Mouse (Mus musculus) liver, embryonic 15.5 days (tissue): Measurements from ENCODE around the gene Krit1. TPM values are rescaled to one million over a fixed set of nuclear protein-coding genes. Genes with fewer than 3 reads are reported as not detected.
"Not testable (repeated sequence)": the region's sequence is repeated elsewhere in the genome, so short reads cannot be mapped to it uniquely, and the experiment has no call there.

ENCODE experiments used
- ATAC-seq: fragments of 200-750 bp; cut with Nextera tagmentation; 2 replicates; pipeline ENCODE4 v1.8.0; 2017; ENCODE audit warnings: moderate number of reproducible peaks, mild to moderate bottlenecking, moderate library complexity; ENCODE audit not compliant: insufficient read depth
- H3K27ac ChIP-seq: fragments of 300-500 bp; sonication (generic); replicated peaks from 2 replicates; pipeline ENCODE4 v1.5.1; 2015; ENCODE audit warnings: mild to moderate bottlenecking, inconsistent platforms
- H3K27me3 ChIP-seq: fragments of 300-500 bp; sonication (generic); 2 replicates; pipeline ENCODE4 v1.6.1; 2015; ENCODE audit warnings: mild to moderate bottlenecking, inconsistent platforms
- H3K36me3 ChIP-seq: fragments of 300-500 bp; sonication (generic); replicated peaks from 2 replicates; pipeline ENCODE4 v1.6.1; 2015; ENCODE audit warnings: moderate library complexity, mild to moderate bottlenecking, inconsistent platforms
- H3K4me1 ChIP-seq: fragments of 300-500 bp; sonication (generic); replicated peaks from 2 replicates; pipeline ENCODE4 v1.6.1; 2015; ENCODE audit warnings: inconsistent platforms
- H3K4me2 ChIP-seq: fragments of 300-500 bp; sonication (generic); 2 replicates; pipeline ENCODE4 v1.6.1; 2015; ENCODE audit warnings: moderate library complexity, mild to moderate bottlenecking, inconsistent platforms
- H3K4me3 ChIP-seq: fragments of 300-500 bp; sonication (generic); replicated peaks from 2 replicates; pipeline ENCODE4 v1.5.1; 2015; ENCODE audit warnings: mild to moderate bottlenecking, inconsistent platforms
- H3K9ac ChIP-seq: fragments of 300-500 bp; sonication (generic); 2 replicates; pipeline ENCODE4 v1.6.1; 2015; ENCODE audit warnings: moderate library complexity, mild to moderate bottlenecking, inconsistent platforms
- H3K9me3 ChIP-seq: fragments of 300-500 bp; sonication (generic); replicated peaks from 2 replicates; pipeline ENCODE4 v1.6.1; 2016; ENCODE audit warnings: inconsistent platforms
- WGBS: fragments of 180-500 bp; shearing (Covaris S2); methylation state at CpG from one replicate; pipeline ENCODE4 v1.1.7; 2015; ENCODE audit warnings: mixed read lengths; ENCODE audit not compliant: insufficient replicate concordance; 5-methylcytosine and 5-hydroxymethylcytosine counted together
- polyA plus RNA-seq: library from polyadenylated mRNA; unstranded; fragments of >200 nt; fragmentation: Nextera tagmentation; extraction: Ambion mirVana; gene quantifications from 2 replicates; pipeline ENCODE4 v1.2.1, GENCODE M21; 2015

Gene Krit1
- 17.8 and 18.1 TPM in 2 replicates for polyA plus RNA-seq

- Histone ChIP-seq H3K4me3 (peak within 1 kb of the TSS; percentile 98), H3K36me3 (no peaks in the 10 kb centered on the region), H3K4me1 (peaks cover 38% of the 10 kb centered on the region), H3K27me3 (no peaks in the 10 kb centered on the region), H3K27ac (peak within 1 kb of the TSS; percentile 94), H3K9me3 (no peaks in the 10 kb centered on the region), H3K9ac (peak within 1 kb of the TSS; percentile 81), H3K4me2 (peak within 1 kb of the TSS; percentile 84)
- peak; percentile 88 for ATAC-seq
- WGBS = under 1% methylated on average over 104 of the region's 109 CpGs
Measured at GRCm38 (mm10) chr5:3802433-3803291, at the start of gene Krit1, which contains the start of gene Ankib1. TSS of gene Krit1 (plus strand) at chr5:3803184. TSS of gene Ankib1 (minus strand) at chr5:3802925.

DNA sequence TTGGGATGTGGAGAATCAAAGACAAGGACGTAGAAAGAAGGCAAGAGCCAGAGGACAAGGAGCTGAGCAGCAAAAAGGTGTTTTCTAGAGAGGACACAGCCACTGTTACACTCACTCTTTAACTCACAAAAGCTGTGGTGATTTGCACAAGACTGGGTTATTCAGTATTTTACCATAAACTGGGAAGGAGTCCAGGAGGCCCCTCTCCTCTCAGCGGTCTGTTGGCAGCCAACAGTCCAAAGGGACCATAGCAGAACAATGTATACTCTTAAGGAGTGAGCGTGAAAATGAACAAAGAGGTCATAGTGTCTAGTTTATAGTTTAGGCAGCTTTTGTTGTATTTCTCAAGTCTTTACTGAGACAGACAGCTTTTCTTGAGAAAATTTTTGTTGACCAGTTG lies 31.5 kb upstream of the Krit1 start:
- Histone ChIP-seq H3K9ac (no peak overlapping the region), H3K9me3 (no peaks in the 10 kb centered on the region), H3K27ac (no peak overlapping the region), H3K27me3 (no peaks in the 10 kb centered on the region), H3K36me3 (0 out of 2 replicates have a peak, but pooled peaks cover 9% of the 10 kb centered on the region), H3K4me3 (no peak overlapping the region), H3K4me2 (no peak overlapping the region), H3K4me1 (no peaks in the 10 kb centered on the region)
- WGBS = 85% methylated on average over 3 of the region's 3 CpGs
- ATAC-seq = no peak

- Histone ChIP-seq H3K36me3 (0 out of 2 replicates have a peak, but pooled peaks cover 5% of the 10 kb centered on the region), H3K9me3 (no peaks in the 10 kb centered on the region), H3K27ac (no peak overlapping the region), H3K27me3 (no peaks in the 10 kb centered on the region), H3K4me2 (no peak overlapping the region), H3K9ac (no peak overlapping the region), H3K4me1 (no peaks in the 10 kb centered on the region), H3K4me3 (no peak overlapping the region)
- WGBS = 54% methylated on average over 3 of the region's 3 CpGs
- no peak for ATAC-seq
Measured at GRCm38 (mm10) chr5:3772017-3772416, 31.0 kb upstream of the Krit1 start.

GRCm38 (mm10) chr5:3782670-3783069 lies 20.3 kb upstream of the Krit1 start:
- Histone ChIP-seq H3K27me3 (no peaks in the 10 kb centered on the region), H3K4me3 (no peak overlapping the region), H3K27ac (no peak overlapping the region), H3K4me1 (peaks cover 3% of the 10 kb centered on the region), H3K36me3 (no peaks in the 10 kb centered on the region), H3K4me2 (no peak overlapping the region), H3K9ac (no peak overlapping the region), H3K9me3 (no peaks in the 10 kb centered on the region)
- ATAC-seq = no peak

DNA sequence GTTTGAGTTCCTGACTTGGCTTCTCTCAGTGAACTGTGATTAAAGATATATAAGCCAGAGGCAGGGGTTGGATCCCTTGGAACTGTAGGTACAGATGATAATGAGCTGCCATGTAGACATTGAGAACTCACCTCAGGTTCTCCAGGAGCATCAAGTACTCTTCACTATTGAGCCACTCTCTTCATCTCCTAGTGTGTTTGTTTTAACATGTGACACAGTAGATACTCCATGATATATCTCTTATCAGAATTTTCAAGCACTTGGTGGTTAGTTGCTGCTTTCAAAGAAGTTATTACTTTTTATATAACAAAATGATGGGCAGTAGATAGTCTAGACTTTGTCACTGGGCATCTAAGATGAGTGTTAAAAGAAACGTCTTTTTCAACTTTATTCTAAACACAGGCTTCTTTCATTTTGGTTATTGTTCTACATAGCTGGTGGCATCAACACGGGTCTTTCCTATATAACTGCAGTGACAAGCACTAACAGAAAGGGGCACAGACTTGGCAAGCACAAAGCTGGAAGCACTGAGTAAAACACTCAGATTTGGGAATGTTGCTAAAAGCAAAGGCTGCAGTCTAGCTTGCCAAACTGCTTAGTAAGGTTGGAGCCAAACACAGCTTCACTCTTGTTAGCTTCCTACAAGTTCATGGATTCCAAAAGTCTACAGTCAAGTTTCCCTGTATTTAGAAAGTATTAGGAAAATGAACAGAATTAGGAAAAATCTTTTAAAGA lies 18.9 kb upstream of the Krit1 start:
- Histone ChIP-seq H3K4me1 (peaks cover 3% of the 10 kb centered on the region), H3K36me3 (no peaks in the 10 kb centered on the region), H3K4me3 (no peak overlapping the region), H3K4me2 (no peak overlapping the region), H3K9ac (no peak overlapping the region), H3K9me3 (no peaks in the 10 kb centered on the region), H3K27ac (no peak overlapping the region), H3K27me3 (no peaks in the 10 kb centered on the region)
- 60% methylated on average over 2 of the region's 2 CpGs for WGBS
- ATAC-seq = no peak

DNA sequence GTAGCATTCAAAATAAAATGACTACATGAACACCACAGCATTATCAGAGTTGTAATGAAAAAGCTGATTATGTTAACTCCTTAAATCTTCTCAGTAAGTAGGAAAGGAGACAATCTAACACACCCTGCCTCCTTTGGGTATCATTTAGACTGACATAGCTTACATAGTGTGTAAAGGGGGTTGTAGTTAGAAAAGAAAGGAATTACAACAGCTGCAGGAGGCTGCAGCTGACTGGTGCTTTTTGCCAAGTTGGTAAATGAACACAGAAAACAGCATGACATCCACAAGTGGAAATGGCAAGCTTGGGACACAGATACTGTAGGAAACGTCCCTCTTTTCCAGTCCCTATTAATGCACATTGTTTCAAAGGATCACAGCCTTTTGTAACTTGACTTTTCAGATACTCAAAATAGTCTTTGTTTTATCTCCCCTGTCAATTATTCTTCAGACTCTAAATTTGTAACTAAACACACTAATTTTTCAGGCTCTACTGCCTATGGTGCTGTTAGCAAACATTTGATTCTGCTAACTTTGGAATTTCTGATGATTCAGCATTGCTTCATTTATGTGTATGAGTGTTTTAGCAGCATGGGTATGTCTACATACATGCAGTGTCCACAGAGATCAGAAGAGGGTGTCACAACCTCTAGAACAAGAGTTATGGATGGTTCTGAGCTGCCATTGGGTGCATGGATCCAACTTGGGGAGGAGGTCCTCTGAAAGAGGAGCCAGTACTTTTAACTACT lies 18.1 kb upstream of the Krit1 start:
- WGBS = 72% methylated on average over 1 of the region's 1 CpGs
- ATAC-seq = no peak
- Histone ChIP-seq H3K9ac (no peak overlapping the region), H3K9me3 (no peaks in the 10 kb centered on the region), H3K36me3 (no peaks in the 10 kb centered on the region), H3K4me2 (no peak overlapping the region), H3K27me3 (no peaks in the 10 kb centered on the region), H3K4me1 (peaks cover 3% of the 10 kb centered on the region), H3K4me3 (no peak overlapping the region), H3K27ac (no peak overlapping the region)

GRCm38 (mm10) chr5:3787548-3787947 lies 15.4 kb upstream of the Krit1 start:
- Histone ChIP-seq H3K4me1 (peaks cover 3% of the 10 kb centered on the region), H3K9ac (no peak overlapping the region), H3K36me3 (no peaks in the 10 kb centered on the region), H3K27me3 (no peaks in the 10 kb centered on the region), H3K4me2 (no peak overlapping the region), H3K27ac (no peak overlapping the region), H3K4me3 (no peak overlapping the region), H3K9me3 (no peaks in the 10 kb centered on the region)
- WGBS = 82% methylated on average over 4 of the region's 4 CpGs
- no peak for ATAC-seq

- Histone ChIP-seq H3K27ac (no peak overlapping the region), H3K36me3 (no peaks in the 10 kb centered on the region), H3K4me2 (no peak overlapping the region), H3K4me3 (no peak overlapping the region), H3K27me3 (no peaks in the 10 kb centered on the region), H3K9me3 (no peaks in the 10 kb centered on the region), H3K9ac (no peak overlapping the region), H3K4me1 (no peaks in the 10 kb centered on the region)
- ATAC-seq = no peak
Measured at GRCm38 (mm10) chr5:3791048-3791447, 11.9 kb upstream of the Krit1 start.

- H3K9ac ChIP-seq, H3K4me2 ChIP-seq, ATAC-seq, H3K27me3 ChIP-seq, H3K27ac ChIP-seq, H3K36me3 ChIP-seq, H3K9me3 ChIP-seq, H3K4me3 ChIP-seq: not testable (repeated sequence)
- H3K4me1 ChIP-seq = peaks cover 29% of the 10 kb centered on the region
- 94% methylated on average over 2 of the region's 2 CpGs for WGBS
Measured at GRCm38 (mm10) chr5:3797101-3797500, 5.9 kb upstream of the Krit1 start.

DNA sequence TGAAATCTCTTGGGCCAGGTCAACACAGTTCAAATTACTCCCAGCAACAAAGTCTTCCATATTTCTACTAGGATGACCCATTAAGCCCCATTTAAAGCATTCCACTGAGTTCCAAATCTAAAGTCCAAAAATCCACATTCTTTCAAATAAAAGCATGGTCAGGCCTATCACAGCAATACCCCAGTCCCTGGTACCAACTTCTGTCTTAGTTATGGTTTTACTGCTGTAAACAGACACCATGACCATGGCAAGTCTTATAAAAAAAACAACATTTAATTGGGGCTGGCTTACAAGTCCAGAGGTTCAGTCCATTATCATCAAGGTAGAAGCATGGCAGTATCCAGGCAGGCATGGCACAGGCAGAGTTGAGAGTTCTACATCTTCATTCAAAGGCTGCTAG lies 4.3 kb upstream of the Krit1 start:
- not testable (repeated sequence) for ATAC-seq, H3K9me3 ChIP-seq, H3K27me3 ChIP-seq, H3K27ac ChIP-seq, H3K36me3 ChIP-seq, H3K4me2 ChIP-seq, H3K9ac ChIP-seq, H3K4me3 ChIP-seq
- peaks cover 31% of the 10 kb centered on the region for H3K4me1 ChIP-seq

- H3K9me3 ChIP-seq = no peaks in the 10 kb centered on the region
- H3K4me2 ChIP-seq = no peak overlapping the region
- peaks cover 38% of the 10 kb centered on the region for H3K4me1 ChIP-seq
- no peak for ATAC-seq
- WGBS = 67% methylated on average over 1 of the region's 1 CpGs
- no peak overlapping the region for H3K27ac ChIP-seq
- no peaks in the 10 kb centered on the region for H3K27me3 ChIP-seq
- H3K4me3 ChIP-seq = no peak overlapping the region
- H3K36me3 ChIP-seq = no peaks in the 10 kb centered on the region
- no peak overlapping the region for H3K9ac ChIP-seq
Measured at GRCm38 (mm10) chr5:3800041-3800440, 2.9 kb upstream of the Krit1 start.
